Mouse (Mus musculus): Measurements from ENCODE around the gene Pam. TPM values are rescaled to one million over a fixed set of nuclear protein-coding genes. Genes with fewer than 3 reads are reported as not detected.
"Not testable (repeated sequence)": the region's sequence is repeated elsewhere in the genome, so short reads cannot be mapped to it uniquely, and the experiment has no call there.

The Pam gene
- polyA plus RNA-seq, 1 experiment from 2014 or later: 21.5 TPM

GRCm38 (mm10) chr1:97769904-97770753 lies 325.3 kb downstream of the Pam start, which contains the start of the genes Gin1 and Ppip5k2:
Gene Gin1, plus strand, starts transcription at chr1:97770172.
Gene Ppip5k2, minus strand, starts transcription at chr1:97770411.
- H3K4me1 ChIP-seq (replicated peaks; ENCODE audit: control insufficient read depth, insufficient read depth, low read length): peaks cover 4% of the 10 kb centered on the region; the same call in 1 of the 2 replicates
- under 1% methylated on average over 66 of the region's 66 CpGs for WGBS
- H3K27me3 ChIP-seq (ENCODE audit: control insufficient read depth, insufficient read depth, low read length): no peaks in the 10 kb centered on the region
- peak within 1 kb of the TSS; percentile 80 for H3K4me3 ChIP-seq (ENCODE audit: low read depth, low read length)
- H3K36me3 ChIP-seq (ENCODE audit: control insufficient read depth, insufficient read depth, low read length): no peaks in the 10 kb centered on the region
- H3K27ac ChIP-seq (ENCODE audit: low read depth, low read length): peak within 1 kb of the TSS; percentile 74
- peak within 1 kb of the TSS; percentile 77 for H3K9ac ChIP-seq (ENCODE audit: low read length)
- ATAC-seq (replicated peaks; ENCODE audit: low FRiP score): peak; percentile 99
- H3K9me3 ChIP-seq (ENCODE audit: control insufficient read depth, low read length): no peaks in the 10 kb centered on the region
- H3K4me2 ChIP-seq (ENCODE audit: low read depth, low read length, severe bottlenecking): peak within 1 kb of the TSS; percentile 68
- peak; percentile 97 for DNase-seq (ENCODE audit: low spot score)

GRCm38 (mm10) chr1:97769294-97769903 lies 326.0 kb downstream of the Pam start:
- Histone ChIP-seq H3K4me2 (ENCODE audit: low read depth, low read length, severe bottlenecking) (peak overlapping the region; percentile 64), H3K27ac (ENCODE audit: low read depth, low read length) (no peak overlapping the region), H3K4me1 (replicated peaks; ENCODE audit: control insufficient read depth, insufficient read depth, low read length) (peaks cover 4% of the 10 kb centered on the region; the same call in 1 of the 2 replicates), H3K9me3 (ENCODE audit: control insufficient read depth, low read length) (no peaks in the 10 kb centered on the region), H3K9ac (ENCODE audit: low read length) (peak overlapping the region; percentile 77), H3K4me3 (ENCODE audit: low read depth, low read length) (peak overlapping the region; percentile 80), H3K27me3 (ENCODE audit: control insufficient read depth, insufficient read depth, low read length) (no peaks in the 10 kb centered on the region), H3K36me3 (ENCODE audit: control insufficient read depth, insufficient read depth, low read length) (no peaks in the 10 kb centered on the region)
- peak; percentile 5 for ATAC-seq (replicated peaks; ENCODE audit: low FRiP score)
- DNase-seq (ENCODE audit: low spot score): peak; percentile 62
- WGBS: under 1% methylated on average over 40 of the region's 40 CpGs

GRCm38 (mm10) chr1:97768906-97769293 lies 326.5 kb downstream of the Pam start:
- H3K4me2 ChIP-seq (ENCODE audit: low read depth, low read length, severe bottlenecking): peak overlapping the region; percentile 64
- DNase-seq (ENCODE audit: low spot score): no peak
- peaks cover 4% of the 10 kb centered on the region; the same call in 1 of the 2 replicates for H3K4me1 ChIP-seq (replicated peaks; ENCODE audit: control insufficient read depth, insufficient read depth, low read length)
- ATAC-seq (replicated peaks; ENCODE audit: low FRiP score): no peak
- no peaks in the 10 kb centered on the region for H3K36me3 ChIP-seq (ENCODE audit: control insufficient read depth, insufficient read depth, low read length)
- no peak overlapping the region for H3K27ac ChIP-seq (ENCODE audit: low read depth, low read length)
- peak overlapping the region; percentile 80 for H3K4me3 ChIP-seq (ENCODE audit: low read depth, low read length)
- H3K9me3 ChIP-seq (ENCODE audit: control insufficient read depth, low read length): no peaks in the 10 kb centered on the region
- peak overlapping the region; percentile 77 for H3K9ac ChIP-seq (ENCODE audit: low read length)
- H3K27me3 ChIP-seq (ENCODE audit: control insufficient read depth, insufficient read depth, low read length): no peaks in the 10 kb centered on the region
- 17% methylated on average over 7 of the region's 7 CpGs for WGBS

GRCm38 (mm10) chr1:97768089-97768488 lies 327.4 kb downstream of the Pam start:
- H3K36me3 ChIP-seq (ENCODE audit: control insufficient read depth, insufficient read depth, low read length): no peaks in the 10 kb centered on the region
- H3K4me2 ChIP-seq (ENCODE audit: low read depth, low read length, severe bottlenecking): peak overlapping the region; percentile 24; the same call in 1 of the 2 replicates
- 0 out of 2 replicates have a peak overlapping the region, but pooled peaks have one; percentile 1 for H3K4me3 ChIP-seq (ENCODE audit: low read depth, low read length)
- 86% methylated on average over 2 of the region's 2 CpGs for WGBS
- no peak overlapping the region for H3K9ac ChIP-seq (ENCODE audit: low read length)
- no peaks in the 10 kb centered on the region for H3K9me3 ChIP-seq (ENCODE audit: control insufficient read depth, low read length)
- DNase-seq (ENCODE audit: low spot score) (no peak), ATAC-seq (replicated peaks; ENCODE audit: low FRiP score) (no peak)
- H3K27me3 ChIP-seq (ENCODE audit: control insufficient read depth, insufficient read depth, low read length): no peaks in the 10 kb centered on the region
- no peak overlapping the region for H3K27ac ChIP-seq (ENCODE audit: low read depth, low read length)
- H3K4me1 ChIP-seq (replicated peaks; ENCODE audit: control insufficient read depth, insufficient read depth, low read length): peaks cover 4% of the 10 kb centered on the region; the same call in 1 of the 2 replicates

- H3K4me3 ChIP-seq (ENCODE audit: low read depth, low read length); H3K9me3 ChIP-seq (ENCODE audit: control insufficient read depth, low read length); H3K27ac ChIP-seq (ENCODE audit: low read depth, low read length); H3K27me3 ChIP-seq (ENCODE audit: control insufficient read depth, insufficient read depth, low read length); H3K9ac ChIP-seq (ENCODE audit: low read length); H3K4me1 ChIP-seq (replicated peaks; ENCODE audit: control insufficient read depth, insufficient read depth, low read length); DNase-seq (ENCODE audit: low spot score); H3K4me2 ChIP-seq (ENCODE audit: low read depth, low read length, severe bottlenecking); H3K36me3 ChIP-seq (ENCODE audit: control insufficient read depth, insufficient read depth, low read length); ATAC-seq (replicated peaks; ENCODE audit: low FRiP score): not testable (repeated sequence)
- 81% methylated on average over 4 of the region's 4 CpGs for WGBS
Measured at GRCm38 (mm10) chr1:97765712-97766111, 329.7 kb downstream of the Pam start.

GRCm38 (mm10) chr1:97761477-97761876 lies 334.0 kb downstream of the Pam start:
- no peak overlapping the region for H3K27ac ChIP-seq (ENCODE audit: low read depth, low read length)
- H3K9me3 ChIP-seq (ENCODE audit: control insufficient read depth, low read length): no peaks in the 10 kb centered on the region
- no peak overlapping the region for H3K4me2 ChIP-seq (ENCODE audit: low read depth, low read length, severe bottlenecking)
- ATAC-seq (replicated peaks; ENCODE audit: low FRiP score): no peak
- H3K9ac ChIP-seq (ENCODE audit: low read length): no peak overlapping the region
- no peak overlapping the region for H3K4me3 ChIP-seq (ENCODE audit: low read depth, low read length)
- H3K27me3 ChIP-seq (ENCODE audit: control insufficient read depth, insufficient read depth, low read length): no peaks in the 10 kb centered on the region
- WGBS: 79% methylated on average over 6 of the region's 6 CpGs
- no peak for DNase-seq (ENCODE audit: low spot score)
- no peaks in the 10 kb centered on the region for H3K36me3 ChIP-seq (ENCODE audit: control insufficient read depth, insufficient read depth, low read length)
- no peaks in the 10 kb centered on the region for H3K4me1 ChIP-seq (replicated peaks; ENCODE audit: control insufficient read depth, insufficient read depth, low read length)

GRCm38 (mm10) chr1:97760598-97760997 lies 334.8 kb downstream of the Pam start:
- H3K27ac ChIP-seq (ENCODE audit: low read depth, low read length): no peak overlapping the region
- no peaks in the 10 kb centered on the region for H3K9me3 ChIP-seq (ENCODE audit: control insufficient read depth, low read length)
- WGBS: 94% methylated on average over 7 of the region's 7 CpGs
- DNase-seq (ENCODE audit: low spot score) (no peak), ATAC-seq (replicated peaks; ENCODE audit: low FRiP score) (0 out of 2 replicates have a peak, but pooled peaks have one; percentile 21)
- H3K36me3 ChIP-seq (ENCODE audit: control insufficient read depth, insufficient read depth, low read length): no peaks in the 10 kb centered on the region
- no peak overlapping the region for H3K9ac ChIP-seq (ENCODE audit: low read length)
- no peaks in the 10 kb centered on the region for H3K4me1 ChIP-seq (replicated peaks; ENCODE audit: control insufficient read depth, insufficient read depth, low read length)
- no peaks in the 10 kb centered on the region for H3K27me3 ChIP-seq (ENCODE audit: control insufficient read depth, insufficient read depth, low read length)
- no peak overlapping the region for H3K4me3 ChIP-seq (ENCODE audit: low read depth, low read length)
- H3K4me2 ChIP-seq (ENCODE audit: low read depth, low read length, severe bottlenecking): no peak overlapping the region

- no peak overlapping the region for H3K4me3 ChIP-seq (ENCODE audit: low read depth, low read length)
- DNase-seq (ENCODE audit: low spot score): no peak
- ATAC-seq (replicated peaks; ENCODE audit: low FRiP score): no peak
- no peaks in the 10 kb centered on the region for H3K36me3 ChIP-seq (ENCODE audit: control insufficient read depth, insufficient read depth, low read length)
- no peak overlapping the region for H3K27ac ChIP-seq (ENCODE audit: low read depth, low read length)
- no peaks in the 10 kb centered on the region for H3K9me3 ChIP-seq (ENCODE audit: control insufficient read depth, low read length)
- no peak overlapping the region for H3K9ac ChIP-seq (ENCODE audit: low read length)
- H3K27me3 ChIP-seq (ENCODE audit: control insufficient read depth, insufficient read depth, low read length): no peaks in the 10 kb centered on the region
- no peaks in the 10 kb centered on the region for H3K4me1 ChIP-seq (replicated peaks; ENCODE audit: control insufficient read depth, insufficient read depth, low read length)
- no peak overlapping the region for H3K4me2 ChIP-seq (ENCODE audit: low read depth, low read length, severe bottlenecking)
Measured at GRCm38 (mm10) chr1:97759841-97760240, 335.6 kb downstream of the Pam start.

All from forebrain, embryonic 11.5 days (tissue).